ENCODE assay signal across 10 mouse cellular contexts in the genomic region with DNA sequence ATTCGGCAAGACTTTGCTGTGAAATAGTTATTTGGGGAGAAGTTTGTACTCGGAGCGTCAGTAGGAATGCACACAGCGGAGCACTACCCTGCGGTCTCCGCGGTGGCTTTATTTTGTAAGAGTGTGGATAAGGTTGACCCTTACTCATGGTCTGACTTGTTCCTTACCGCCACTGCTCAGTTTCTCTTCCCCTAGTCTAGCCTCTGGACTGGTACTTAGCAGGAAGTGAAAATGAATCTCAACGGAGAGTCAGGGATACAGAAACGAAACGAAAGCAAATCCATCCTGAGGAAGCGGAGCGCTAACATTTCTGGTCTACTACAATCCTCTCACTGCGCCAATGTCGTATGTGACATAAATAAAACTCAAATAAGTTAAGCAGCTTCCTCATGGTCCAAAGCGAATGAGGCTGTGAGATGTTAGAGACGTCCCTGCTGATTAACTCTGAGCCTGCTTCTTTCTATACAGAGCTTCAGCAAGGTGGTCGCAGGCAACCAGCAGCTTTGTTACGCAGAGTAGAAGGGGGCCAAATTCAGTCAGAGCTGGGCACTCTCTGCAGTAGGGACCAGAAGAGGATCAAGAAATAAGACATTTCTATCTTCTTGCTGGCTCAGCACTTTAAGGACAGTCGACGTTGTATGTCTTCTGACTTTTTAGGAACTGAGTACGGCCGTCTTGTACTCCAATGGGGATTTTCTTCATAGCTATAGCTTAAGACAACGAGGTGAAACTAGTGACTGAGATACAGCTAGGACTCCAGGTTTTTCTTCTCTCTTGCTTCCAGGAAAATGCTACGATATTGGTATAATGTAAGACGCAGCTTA. TPM values are rescaled to one million over a fixed set of nuclear protein-coding genes. Genes with fewer than 3 reads are reported as not detected.
DNase-seq lines count a peak whose midpoint lies in the region; TF ChIP-seq lines count a peak whose summit lies in the region.
"Had no signal": no experiment of that assay in that cellular context is flagged by ENCODE, and none has a peak within 500 bp of the region (broad histone marks: within the 10 kb centered on the region; RNA-seq: fewer than 3 reads in every experiment).

No protein-coding gene starts in this region.

- H3K36me3 ChIP-seq in heart, adult 2 months (ENCODE audit: control insufficient read depth, insufficient read depth, low read length), result no peaks in the 10 kb centered on the region
- no peaks in the 10 kb centered on the region for H3K36me3 ChIP-seq in ES-E14 (ENCODE audit: control insufficient read depth, insufficient read depth, low read length, poor library complexity, severe bottlenecking)
- H3K36me3 ChIP-seq: G1E had no signal

- no peak overlapping the region for H3K27ac ChIP-seq in heart, adult 2 months
- H3K27ac ChIP-seq in ES-E14 (ENCODE audit: insufficient read depth, low read depth, low read length, poor library complexity, severe bottlenecking), result no peak overlapping the region

- in situ Hi-C loops in ES-E14 (cut with MboI; ENCODE audit: low sequenced_read_pairs in 2 of 2, unreplicated experiment in 2 of 2), result no loop called here

- TF ChIP-seq CTCF in heart, adult 2 months (IDR thresholded peaks at IDR 0.05), result no peak

- intact Hi-C loops in heart, adult 2 months (cut with DNase I), result no loop called here
- intact Hi-C loops in heart, postnatal 10 days (cut with DNase I), result no loop called here

- TF ChIP-seq POLR2A in heart, adult 2 months (IDR thresholded peaks at IDR 0.05; ENCODE audit: insufficient read depth, low read depth, low read length), result 0 out of 2 replicates have a peak, but pooled peaks have one; percentile 26

- no peaks in the 10 kb centered on the region for H3K27me3 ChIP-seq in heart, adult 2 months (ENCODE audit: control insufficient read depth, insufficient read depth, low read length)

- H3K9ac ChIP-seq in heart, adult 2 months (ENCODE audit: low read depth, low read length), result peak overlapping the region; percentile 28; the same call in 1 of the 2 replicates
- H3K9ac ChIP-seq in ES-E14 (ENCODE audit: insufficient read depth, low read depth, low read length, poor library complexity, severe bottlenecking), result no peak overlapping the region

- H3K4me1 ChIP-seq in heart, adult 2 months (ENCODE audit: control insufficient read depth, insufficient read depth, low read length), result no peaks in the 10 kb centered on the region; the same call in 1 of the 2 replicates
- peaks cover 0 to 5% of the 10 kb centered on the region in 2 experiments; a peak in 2 of 4 replicates for H3K4me1 ChIP-seq in ES-E14 (ENCODE audit: control insufficient read depth in 2 of 2, insufficient read depth in 2 of 2, low read length in 2 of 2, poor library complexity in 1 of 2)

- peak in 1 of 2 experiments; percentile 34 for DNase-seq in heart, adult 2 months
- no peak for DNase-seq in heart, postnatal 4 days
- DNase-seq in ES-E14 (ENCODE audit: low read depth, low spot score), result no peak
- peak; percentile 14 to 18 for DNase-seq in heart, postnatal 10 days
- peak; percentile 48 for DNase-seq in lung, postnatal 25 days (ENCODE audit: low spot score)
- DNase-seq in T-cell, adult 2 months (ENCODE audit: low spot score), result no peak
- no peak for DNase-seq in Muller cell, postnatal 12 days (ENCODE audit: inconsistent ontology term)
- no peak for DNase-seq in right cerebral cortex, postnatal 25 days

- TF ChIP-seq EP300 in heart, adult 2 months (IDR thresholded peaks at IDR 0.05; ENCODE audit: insufficient read depth, low read depth, low read length), result no peak

- WGBS in heart, adult 2 months, result 49% methylated on average over 26 of the region's 26 CpGs

- H3K79me2 ChIP-seq in heart, adult 2 months (replicated peaks; ENCODE audit: control insufficient read depth, insufficient read depth, low read length), result no peaks in the 10 kb centered on the region

- no peaks in the 10 kb centered on the region for H3K9me3 ChIP-seq in ES-E14 (ENCODE audit: control insufficient read depth, insufficient read depth, low read depth, low read length)
- H3K9me3 ChIP-seq: G1E had no signal

- peak overlapping the region; percentile 44 for H3K4me3 ChIP-seq in heart, adult 2 months
- peak overlapping the region; percentile 36 to 38 for H3K4me3 ChIP-seq in ES-E14 (ENCODE audit: insufficient read depth in 1 of 2, low read depth in 1 of 2, low read length in 2 of 2, poor library complexity in 1 of 2, severe bottlenecking in 1 of 2)

TF ChIP-seq in ES-E14, 5 proteins besides CTCF, POLR2A, EP300 and RAD21:
- TF ChIP-seq MAFK (IDR thresholded peaks at IDR 0.05; ENCODE audit: insufficient read depth, low read depth, low read length) (peak; percentile 76), CHD2 (IDR thresholded peaks at IDR 0.05; ENCODE audit: low read depth, low read length) (no peak)

RNA-seq across cellular contexts. Expression of a gene that starts 7.1 kb away (rescaled TPM):
- total RNA-seq in heart, adult 2 months (2021), result 1 to 10 TPM; 1.2 to 1.3 TPM
- polyA plus RNA-seq in heart, adult 2 months (2012; rRNA removed), result 1.1 and 2.4 TPM in 2 replicates
- total RNA-seq in heart, postnatal 4 days (2021), result under 1 TPM; 0.57 to 0.70 TPM
- not detected in 2 replicates for total RNA-seq in ES-E14 (2012; rRNA removed)
- 1 to 10 TPM in 1 of 2 experiments, under 1 TPM in 1; 0.38 to 1.2 TPM for total RNA-seq in heart, postnatal 10 days (2021)
- polyA plus RNA-seq: G1E had no signal

RNA-seq across cellular contexts. Expression of a gene that starts 31.4 kb away (rescaled TPM):
- total RNA-seq in heart, adult 2 months (2021), result 10 to 100 TPM; 34.1 to 34.7 TPM
- polyA plus RNA-seq in heart, adult 2 months (2012; rRNA removed), result 1.2 TPM in 1 of 2 replicates, not detected in the other
- 100 to 1,000 TPM; 767 to 799 TPM for total RNA-seq in heart, postnatal 4 days (2021)
- total RNA-seq in ES-E14 (2012; rRNA removed), result 1,985 and 2,453 TPM in 2 replicates
- 100 to 1,000 TPM; 376 to 419 TPM for total RNA-seq in heart, postnatal 10 days (2021)

RNA-seq across cellular contexts. Expression of a gene that starts 32.5 kb away (rescaled TPM):
- total RNA-seq in heart, adult 2 months (2021), result 10 to 100 TPM; 11.5 to 18.3 TPM
- polyA plus RNA-seq in heart, adult 2 months (2012; rRNA removed), result 0.94 and 5.2 TPM in 2 replicates
- 100 to 1,000 TPM; 856 to 901 TPM for total RNA-seq in heart, postnatal 4 days (2021)
- total RNA-seq in ES-E14 (2012; rRNA removed), result 806 and 880 TPM in 2 replicates
- 100 to 1,000 TPM; 369 to 427 TPM for total RNA-seq in heart, postnatal 10 days (2021)

RNA-seq across cellular contexts. Expression of a gene that starts 37.8 kb away (rescaled TPM):
- total RNA-seq in heart, adult 2 months (2021), result 10 to 100 TPM; 11.6 to 14.0 TPM
- 1.1 and 1.4 TPM in 2 replicates for polyA plus RNA-seq in heart, adult 2 months (2012; rRNA removed)
- total RNA-seq in heart, postnatal 4 days (2021), result 10 to 100 TPM; 81.1 to 87.3 TPM
- total RNA-seq in ES-E14 (2012; rRNA removed), result 46.0 TPM in 2 replicates
- 10 to 100 TPM; 49.8 to 51.8 TPM for total RNA-seq in heart, postnatal 10 days (2021)

RNA-seq across cellular contexts. Expression of a gene that starts 54.4 kb away (rescaled TPM):
- not detected for total RNA-seq in heart, adult 2 months (2021)
- polyA plus RNA-seq in heart, adult 2 months (2012; rRNA removed), result not detected in 2 replicates
- total RNA-seq in heart, postnatal 4 days (2021), result under 1 TPM; 0.16 to 0.81 TPM
- total RNA-seq in ES-E14 (2012; rRNA removed), result not detected in 2 replicates
- total RNA-seq in heart, postnatal 10 days (2021), result under 1 TPM in 1 of 2 experiments, not detected in 1; 0.22 TPM
- polyA plus RNA-seq: G1E; gonadal fat pad, adult 2 months had no signal

Comparison
In these comparisons a context has a peak if more than half of its experiments do, and no peak if none do; other contexts are left out.
1. DNase-seq: peak in heart, postnatal 10 days (2 of 2) and lung, postnatal 25 days (single experiment); none in heart, postnatal 4 days (single experiment), ES-E14 (single experiment), T-cell, adult 2 months (single experiment), Muller cell, postnatal 12 days (single experiment) and right cerebral cortex, postnatal 25 days (single experiment).
2. RNA of a gene that starts 31.4 kb away (total RNA-seq): 1,985 to 2,453 TPM in ES-E14, 767 to 799 TPM in heart, postnatal 4 days and 376 to 419 TPM in heart, postnatal 10 days; 34.1 to 34.7 TPM in heart, adult 2 months; every median in the first group is over 10 times any median in the second.
3. RNA of a gene that starts 32.5 kb away (total RNA-seq): 856 to 901 TPM in heart, postnatal 4 days, 806 to 880 TPM in ES-E14 and 369 to 427 TPM in heart, postnatal 10 days; 11.5 to 18.3 TPM in heart, adult 2 months; every median in the first group is over 10 times any median in the second.